ENCODE assay signal across 12 mouse cellular contexts in genomic region chr8:8452226-8452625, GRCm38 (mm10).
DNase-seq lines count a peak whose midpoint lies in the region; ATAC-seq and TF ChIP-seq lines count a peak whose summit lies in the region.
"Had no signal": no experiment of that assay in that cellular context is flagged by ENCODE, and none has a peak within 500 bp of the region (broad histone marks: within the 10 kb centered on the region; RNA-seq: fewer than 3 reads in every experiment).

No protein-coding gene starts in this region.

- peak; percentile 7 to 25 for DNase-seq in adrenal gland, postnatal 36 days
- DNase-seq in adrenal gland, adult 18-20 months (ENCODE audit: low spot score in 2 of 2): no peak
- no peak for DNase-seq in layer of hippocampus, adult 2 months (ENCODE audit: low spot score in 2 of 2)
- no peak for DNase-seq in layer of hippocampus, adult 9-10 months (ENCODE audit: low spot score)
- DNase-seq in MN1 (ENCODE audit: low spot score): peak; percentile 25
- DNase-seq in spleen, postnatal 14 days (ENCODE audit: low spot score in 2 of 2): no peak
- no peak for DNase-seq in gastrocnemius, postnatal 10 days
- DNase-seq: layer of hippocampus, postnatal 36 days; midbrain, embryonic 14.5 days had no signal

- 0 out of 2 replicates have a peak, but pooled peaks have one; percentile 25 for ATAC-seq in liver, embryonic 15.5 days (ENCODE audit: insufficient read depth)

- no peaks in the 10 kb centered on the region for H3K9me3 ChIP-seq in liver, embryonic 15.5 days (replicated peaks)
- H3K9me3 ChIP-seq: hindbrain, embryonic 10.5 days; limb, embryonic 15.5 days had no signal

- no peaks in the 10 kb centered on the region for H3K4me1 ChIP-seq in liver, embryonic 15.5 days (replicated peaks)
- H3K4me1 ChIP-seq: hindbrain, embryonic 10.5 days; limb, embryonic 15.5 days had no signal

- no peaks in the 10 kb centered on the region for H3K36me3 ChIP-seq in liver, embryonic 15.5 days (replicated peaks)
- H3K36me3 ChIP-seq: hindbrain, embryonic 10.5 days; limb, embryonic 15.5 days had no signal

- WGBS in liver, embryonic 15.5 days (ENCODE audit: insufficient replicate concordance): 45% methylated on average over 9 of the region's 9 CpGs

- H3K9ac ChIP-seq in liver, embryonic 15.5 days: no peak overlapping the region
- H3K9ac ChIP-seq: limb, embryonic 15.5 days had no signal

- H3K4me3 ChIP-seq in layer of hippocampus, adult 2 months: no peak overlapping the region
- no peak overlapping the region for H3K4me3 ChIP-seq in liver, embryonic 15.5 days (replicated peaks)
- H3K4me3 ChIP-seq: hindbrain, embryonic 10.5 days; limb, embryonic 15.5 days had no signal

- no peak for TF ChIP-seq CTCF in layer of hippocampus, adult 2 months (conservative IDR thresholded peaks at IDR 0.05)

- no peak overlapping the region for H3K4me2 ChIP-seq in liver, embryonic 15.5 days
- H3K4me2 ChIP-seq: limb, embryonic 15.5 days had no signal

- no peaks in the 10 kb centered on the region for H3K27me3 ChIP-seq in liver, embryonic 15.5 days
- H3K27me3 ChIP-seq: limb, embryonic 15.5 days had no signal

- 0 out of 2 replicates have a peak overlapping the region, but pooled peaks have one; percentile 0 for H3K27ac ChIP-seq in layer of hippocampus, adult 2 months
- H3K27ac ChIP-seq in liver, embryonic 15.5 days (replicated peaks): no peak overlapping the region
- H3K27ac ChIP-seq: hindbrain, embryonic 10.5 days; limb, embryonic 15.5 days had no signal

Comparison
In these comparisons a context has a peak if more than half of its experiments do, and no peak if none do; other contexts are left out.
1. DNase-seq: peak in adrenal gland, postnatal 36 days (2 of 2) and MN1 (single experiment); none in adrenal gland, adult 18-20 months (0 of 2), layer of hippocampus, adult 2 months (0 of 2), layer of hippocampus, adult 9-10 months (single experiment), spleen, postnatal 14 days (0 of 2) and gastrocnemius, postnatal 10 days (single experiment).